Mouse (Mus musculus) CH12.LX (cell line): ENCODE measurements around the gene Dusp16. TPM values are rescaled to one million over a fixed set of nuclear protein-coding genes. Genes with fewer than 3 reads are reported as not detected.

Experiments
- DNase-seq: peaks from one replicate; pipeline ENCODE4 v3.0.0-alpha.2; 2013; ENCODE audit errors: extremely low read depth
- H3K27ac ChIP-seq: 2 replicates; pipeline ENCODE4 v1.5.1; 2012; ENCODE audit warnings: low read depth, mild to moderate bottlenecking, control low read depth, moderate library complexity; ENCODE audit not compliant: insufficient read depth
- H3K27me3 ChIP-seq: replicated peaks from 2 replicates; pipeline ENCODE3; 2012; ENCODE audit warnings: inconsistent platforms
- H3K36me3 ChIP-seq, 2 experiments: replicated peaks in 1 of 2; 2 replicates each; pipeline versions ENCODE3 to v1.6.1; 2012; ENCODE audit warnings: inconsistent platforms in 1 of 2, low read length in 1 of 2, mild to moderate bottlenecking in 1 of 2, mixed read lengths in 1 of 2, moderate library complexity in 1 of 2; ENCODE audit not compliant: control insufficient read depth in 1 of 2, insufficient read depth in 1 of 2
- H3K4me1 ChIP-seq, 2 experiments: 2 replicates each; pipeline ENCODE4 v1.6.1; 2012; ENCODE audit warnings: inconsistent platforms in 1 of 2, moderate library complexity in 1 of 2; ENCODE audit not compliant: insufficient read depth in 2 of 2, control insufficient read depth in 1 of 2
- H3K4me2 ChIP-seq: 2 replicates; pipeline ENCODE4 v1.6.1; 2012; ENCODE audit warnings: low read depth, mild to moderate bottlenecking, control low read depth; ENCODE audit not compliant: poor library complexity, insufficient read depth, severe bottlenecking
- H3K4me3 ChIP-seq, 3 experiments: fragments of 150-350 bp in 1 of 3; sonication (generic) in 1 of 3; replicated peaks in 1 of 3; 2 replicates each; pipeline versions ENCODE3 to v1.5.1; 2011 to 2012; ENCODE audit warnings: low read depth in 2 of 3, low read length in 2 of 3, mild to moderate bottlenecking in 2 of 3, moderate library complexity in 2 of 3, control low read depth in 1 of 3, improper control_type of control experiment in 1 of 3, inconsistent platforms in 1 of 3, mixed read lengths in 1 of 3; ENCODE audit not compliant: poor library complexity in 1 of 3
- H3K79me2 ChIP-seq: replicated peaks from 2 replicates; pipeline ENCODE4 v1.6.1; 2012; ENCODE audit warnings: mild to moderate bottlenecking, moderate library complexity; ENCODE audit not compliant: control insufficient read depth, poor library complexity, insufficient read depth, severe bottlenecking; ENCODE audit errors: extremely low read depth
- H3K9ac ChIP-seq: 2 replicates; pipeline ENCODE4 v1.6.1; 2012; ENCODE audit warnings: low read depth, mild to moderate bottlenecking, control low read depth, moderate library complexity; ENCODE audit not compliant: insufficient read depth
- H3K9me3 ChIP-seq: replicated peaks from 2 replicates; pipeline ENCODE3; 2012; ENCODE audit warnings: low read length, inconsistent platforms, mixed read lengths
- CHD1 ChIP-seq: IDR thresholded peaks from 2 replicates; pipeline ENCODE4 v1.6.1; 2012; ENCODE audit warnings: low read depth, low read length, improper control_type of control experiment, inconsistent platforms
- CTCF ChIP-seq, 2 experiments: IDR thresholded peaks in 1 of 2; conservative IDR thresholded peaks in 1 of 2; 2 replicates each; pipeline ENCODE4 v1.5.1; 2011 to 2012; ENCODE audit warnings: low read depth in 2 of 2, low read length in 2 of 2, improper control_type of control experiment in 1 of 2, inconsistent platforms in 1 of 2, mild to moderate bottlenecking in 1 of 2, moderate library complexity in 1 of 2
- E2F4 ChIP-seq: IDR thresholded peaks from 2 replicates; pipeline ENCODE4 v1.6.1; 2011; ENCODE audit warnings: low read depth, low read length, improper control_type of control experiment; ENCODE audit not compliant: insufficient replicate concordance
- ELF1 ChIP-seq: IDR thresholded peaks from 2 replicates; pipeline ENCODE4 v1.6.1; 2014; ENCODE audit warnings: low read depth, mild to moderate bottlenecking, inconsistent platforms, low read length, improper control_type of control experiment
- ETS1 ChIP-seq: conservative IDR thresholded peaks from 2 replicates; pipeline ENCODE4 v1.6.1; 2012; ENCODE audit warnings: low read depth, mild to moderate bottlenecking, inconsistent platforms, low read length, improper control_type of control experiment, moderate library complexity
- GABPA ChIP-seq: IDR thresholded peaks from 2 replicates; pipeline ENCODE4 v1.6.1; 2012; ENCODE audit warnings: low read depth, low read length, improper control_type of control experiment, inconsistent platforms; ENCODE audit not compliant: insufficient replicate concordance
- JUN ChIP-seq: IDR thresholded peaks from 2 replicates; pipeline ENCODE4 v1.6.1; 2011; ENCODE audit warnings: low read depth, mild to moderate bottlenecking, low read length, improper control_type of control experiment, moderate library complexity; ENCODE audit not compliant: insufficient read depth
- MAFK ChIP-seq: IDR thresholded peaks from 2 replicates; pipeline ENCODE4 v1.6.1; 2011; ENCODE audit warnings: low read length, improper control_type of control experiment; ENCODE audit not compliant: insufficient replicate concordance
- MAX ChIP-seq: IDR thresholded peaks from 2 replicates; pipeline ENCODE4 v1.6.1; 2011; ENCODE audit warnings: low read length, improper control_type of control experiment
- MEF2A ChIP-seq: IDR thresholded peaks from 2 replicates; pipeline ENCODE4 v1.6.1; 2014; ENCODE audit warnings: low read depth, mild to moderate bottlenecking, inconsistent platforms, low read length, improper control_type of control experiment, borderline replicate concordance
- MYC ChIP-seq: IDR thresholded peaks from 2 replicates; pipeline ENCODE4 v1.6.1; 2011; ENCODE audit warnings: low read depth, mild to moderate bottlenecking, improper control_type of control experiment, low read length
- NELFE ChIP-seq: IDR thresholded peaks from 2 replicates; pipeline ENCODE4 v1.6.1; 2011; ENCODE audit warnings: low read depth, low read length, improper control_type of control experiment
- PAX5 ChIP-seq: IDR thresholded peaks from 2 replicates; pipeline ENCODE4 v1.6.1; 2012; ENCODE audit warnings: low read length, inconsistent platforms, mixed read lengths
- POLR2A ChIP-seq: IDR thresholded peaks from 2 replicates; pipeline ENCODE4 v1.6.1; 2011; ENCODE audit warnings: low read depth, mild to moderate bottlenecking, improper control_type of control experiment, low read length
- POLR2AphosphoS2 ChIP-seq: IDR thresholded peaks from 2 replicates; pipeline ENCODE4 v1.6.1; 2011; ENCODE audit warnings: low read depth, low read length, improper control_type of control experiment
- TBP ChIP-seq: conservative IDR thresholded peaks from 2 replicates; pipeline ENCODE4 v1.6.1; 2011; ENCODE audit warnings: low read depth, low read length, improper control_type of control experiment
- ZC3H11A ChIP-seq: IDR thresholded peaks from 2 replicates; pipeline ENCODE4 v1.6.1; 2012; ENCODE audit warnings: low read depth, mild to moderate bottlenecking, inconsistent platforms, low read length, improper control_type of control experiment
- ZKSCAN1 ChIP-seq: IDR thresholded peaks from 2 replicates; pipeline ENCODE4 v1.6.1; 2012; ENCODE audit warnings: low read depth, inconsistent platforms, low read length, improper control_type of control experiment, borderline replicate concordance
- ZMIZ1 ChIP-seq: IDR thresholded peaks from 2 replicates; pipeline ENCODE4 v1.6.1; 2012; ENCODE audit warnings: low read depth, mild to moderate bottlenecking, inconsistent platforms, low read length, improper control_type of control experiment
- ZNF384 ChIP-seq: IDR thresholded peaks from 2 replicates; pipeline ENCODE4 v1.6.1; 2012; ENCODE audit warnings: low read depth, low read length, improper control_type of control experiment, inconsistent platforms
- dilution Hi-C: fragments of 300-500 bp; cut with MboI; formaldehyde crosslinking; loops from 2 replicates; pipeline ENCODE4 v1.14.3; 2020; ENCODE audit warnings: low sequenced_read_pairs; ENCODE audit not compliant: extremely low pct_unique_long_range_greater_than_20kb, extremely low pct_ligation_motif_present
- in situ Hi-C: fragments of 300-500 bp; cut with MboI; formaldehyde crosslinking; loops from 3 replicates; pipeline ENCODE4 v1.14.3; 2019; ENCODE audit warnings: low sequenced_read_pairs, low pct_ligation_motif_present, low pct_unique_long_range_greater_than_20kb, mixed read lengths
- polyA plus RNA-seq: library from polyadenylated mRNA; unstranded; fragments of >175 nt; gene quantifications from 2 replicates; pipeline ENCODE4 v1.2.1, GENCODE M21; 2012; ENCODE audit warnings: low read depth; ENCODE audit not compliant: insufficient read length
- total RNA-seq, 2 experiments: library from RNA; depleted of rRNA; stranded (reverse); fragments of 300-350 nt in 1 of 2; fragments of >200 nt in 1 of 2; gene quantifications; 2 replicates each; pipeline ENCODE4 v1.2.3; 2012 to 2014

The Dusp16 gene
- total and polyA plus RNA-seq, 3 experiments, result 3.7 to 13.1 (median 10.6) TPM

DNA sequence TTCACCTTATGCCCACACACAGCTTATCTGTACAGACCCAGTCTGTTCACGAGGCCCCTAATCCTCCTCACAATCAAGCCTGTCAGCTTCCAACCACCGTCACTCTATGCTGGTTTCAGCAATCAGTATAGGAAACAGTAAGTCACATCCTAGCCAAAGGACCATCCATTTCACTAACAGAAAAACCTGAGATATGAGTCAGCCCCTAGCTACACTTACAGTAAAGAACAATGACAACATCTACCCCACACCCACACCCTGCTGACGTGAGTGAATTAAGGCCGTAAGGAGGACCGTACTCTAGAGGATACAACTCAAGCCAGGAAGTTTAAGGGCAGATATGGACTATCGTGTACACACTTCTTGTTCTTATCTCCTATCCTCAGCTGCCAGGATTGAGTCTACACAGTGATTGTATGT, 76.2 kb downstream of the Dusp16 start:
- H3K4me3 ChIP-seq, result no peak overlapping the region
- H3K4me1 ChIP-seq, result no peaks in the 10 kb centered on the region
- no peak for DNase-seq
- TF ChIP-seq MYC, result no peak
- TF ChIP-seq, all 38 proteins: peak for 0
- H3K36me3 ChIP-seq, result peaks cover 52 to 87% of the 10 kb centered on the region in 2 experiments
- in situ Hi-C loops, result no loop called here
- no peaks in the 10 kb centered on the region for H3K79me2 ChIP-seq
- H3K4me2 ChIP-seq, result no peak overlapping the region
- H3K9me3 ChIP-seq, result no peaks in the 10 kb centered on the region
- dilution Hi-C loops, result no loop called here
- H3K27ac ChIP-seq, result no peak overlapping the region
- no peak overlapping the region for H3K9ac ChIP-seq
- no peaks in the 10 kb centered on the region for H3K27me3 ChIP-seq

DNA sequence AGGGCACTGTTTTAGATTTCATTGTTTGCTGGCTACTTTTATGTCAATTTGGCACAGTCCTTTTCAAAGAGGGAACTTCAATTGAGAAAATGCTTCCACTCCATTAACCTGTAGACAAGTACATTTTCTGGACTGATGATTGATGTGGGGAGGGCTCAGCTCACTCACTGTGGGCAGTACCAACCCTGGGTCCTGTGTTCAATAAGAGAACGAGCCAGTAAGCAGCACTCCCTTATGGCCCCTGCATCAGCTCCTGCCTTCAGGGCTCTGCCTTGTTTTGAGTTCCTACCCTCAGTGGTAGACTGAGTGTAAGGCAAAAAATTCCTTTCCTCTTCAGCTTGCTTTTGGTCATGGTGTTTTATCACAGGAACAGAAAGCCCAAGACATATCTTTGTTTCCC, 78.5 kb downstream of the Dusp16 start:
- dilution Hi-C loops, result no loop called here

DNA sequence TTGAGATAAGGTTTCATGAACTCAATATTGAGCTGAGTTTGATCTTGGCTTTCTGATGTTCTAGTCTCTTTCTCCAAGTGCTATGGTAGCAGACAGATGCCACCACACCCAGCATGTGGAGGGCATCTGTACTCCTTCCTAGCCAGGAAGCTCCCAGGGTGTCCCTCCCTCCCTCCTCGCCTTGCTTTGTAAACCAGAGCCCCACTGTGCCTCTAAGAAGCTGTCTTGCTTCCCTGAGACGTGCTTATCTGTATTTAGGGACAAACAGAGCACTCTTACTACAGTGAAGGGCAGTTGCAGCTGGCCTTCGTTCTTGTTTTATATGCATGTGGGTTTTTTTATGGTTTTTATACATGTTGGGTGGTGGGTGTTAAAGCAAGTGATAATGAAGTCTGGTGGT, 79.1 kb downstream of the Dusp16 start:
- no peak for DNase-seq
- H3K27ac ChIP-seq, result no peak overlapping the region
- no peaks in the 10 kb centered on the region for H3K79me2 ChIP-seq
- H3K4me2 ChIP-seq, result no peak overlapping the region
- H3K36me3 ChIP-seq, result peaks cover 35 to 82% of the 10 kb centered on the region in 2 experiments
- H3K9me3 ChIP-seq, result no peaks in the 10 kb centered on the region
- no peak overlapping the region for H3K4me3 ChIP-seq
- in situ Hi-C loops (no loop called here), dilution Hi-C loops (no loop called here)
- H3K27me3 ChIP-seq, result no peaks in the 10 kb centered on the region
- no peaks in the 10 kb centered on the region for H3K4me1 ChIP-seq
- no peak overlapping the region for H3K9ac ChIP-seq
- TF ChIP-seq MAFK, result no peak
- TF ChIP-seq ZKSCAN1, result no peak
- TF ChIP-seq MAX, result no peak
- no peak for TF ChIP-seq MEF2A
- TF ChIP-seq ETS1, result no peak
- TF ChIP-seq JUN, result no peak

More for the DNA sequence above, 78.5 kb downstream of the Dusp16 start:
- no peaks in the 10 kb centered on the region for H3K79me2 ChIP-seq
- H3K36me3 ChIP-seq, result peaks cover 40 to 85% of the 10 kb centered on the region in 2 experiments
- no peak overlapping the region for H3K27ac ChIP-seq
- H3K4me2 ChIP-seq, result no peak overlapping the region
- H3K4me3 ChIP-seq, result no peak overlapping the region
- H3K4me1 ChIP-seq, result no peaks in the 10 kb centered on the region
- no peaks in the 10 kb centered on the region for H3K9me3 ChIP-seq
- no peak overlapping the region for H3K9ac ChIP-seq
- TF ChIP-seq GABPA, result no peak
- TF ChIP-seq NELFE, result no peak
- TF ChIP-seq CHD1, result no peak
- TF ChIP-seq CTCF (conservative IDR thresholded peaks at IDR 0.05 in 1 of 2, IDR thresholded peaks at IDR 0.05 in 1 of 2; ENCODE audit: low read depth in 2 of 2, low read length in 2 of 2), result no peak
- no peak for TF ChIP-seq ZNF384
- TF ChIP-seq E2F4, result no peak
- no peak for TF ChIP-seq ELF1
- no peak for TF ChIP-seq ZC3H11A
- TF ChIP-seq ZMIZ1, result no peak
- TF ChIP-seq POLR2A, result no peak
- TF ChIP-seq PAX5, result no peak
- no peak for TF ChIP-seq TBP
- no peak for TF ChIP-seq MAFK
- no peak for TF ChIP-seq POLR2AphosphoS2
- TF ChIP-seq ETS1, result no peak
- TF ChIP-seq ZKSCAN1, result no peak
- TF ChIP-seq, all 38 proteins: peak for 0
- no peaks in the 10 kb centered on the region for H3K27me3 ChIP-seq
- in situ Hi-C loops, result no loop called here
- DNase-seq, result no peak
